Mouse (Mus musculus) small intestine, adult 2 months (tissue): ENCODE results near the gene Hsf4.

Source experiments
- CTCF ChIP-seq: fragments of 200-500 bp; IDR thresholded peaks from 2 replicates; pipeline ENCODE4 v1.5.1; 2012; ENCODE audit warnings: low read depth, mild to moderate bottlenecking, control low read depth, inconsistent platforms, low read length, moderate library complexity, mixed read lengths; ENCODE audit not compliant: insufficient replicate concordance, insufficient read length; ENCODE audit errors: extremely low read depth
- POLR2A ChIP-seq: fragments of 200-500 bp; IDR thresholded peaks from 2 replicates; pipeline ENCODE4 v1.6.1; 2012; ENCODE audit warnings: low read depth, mild to moderate bottlenecking, control low read depth, inconsistent platforms, low read length, moderate library complexity

DNA sequence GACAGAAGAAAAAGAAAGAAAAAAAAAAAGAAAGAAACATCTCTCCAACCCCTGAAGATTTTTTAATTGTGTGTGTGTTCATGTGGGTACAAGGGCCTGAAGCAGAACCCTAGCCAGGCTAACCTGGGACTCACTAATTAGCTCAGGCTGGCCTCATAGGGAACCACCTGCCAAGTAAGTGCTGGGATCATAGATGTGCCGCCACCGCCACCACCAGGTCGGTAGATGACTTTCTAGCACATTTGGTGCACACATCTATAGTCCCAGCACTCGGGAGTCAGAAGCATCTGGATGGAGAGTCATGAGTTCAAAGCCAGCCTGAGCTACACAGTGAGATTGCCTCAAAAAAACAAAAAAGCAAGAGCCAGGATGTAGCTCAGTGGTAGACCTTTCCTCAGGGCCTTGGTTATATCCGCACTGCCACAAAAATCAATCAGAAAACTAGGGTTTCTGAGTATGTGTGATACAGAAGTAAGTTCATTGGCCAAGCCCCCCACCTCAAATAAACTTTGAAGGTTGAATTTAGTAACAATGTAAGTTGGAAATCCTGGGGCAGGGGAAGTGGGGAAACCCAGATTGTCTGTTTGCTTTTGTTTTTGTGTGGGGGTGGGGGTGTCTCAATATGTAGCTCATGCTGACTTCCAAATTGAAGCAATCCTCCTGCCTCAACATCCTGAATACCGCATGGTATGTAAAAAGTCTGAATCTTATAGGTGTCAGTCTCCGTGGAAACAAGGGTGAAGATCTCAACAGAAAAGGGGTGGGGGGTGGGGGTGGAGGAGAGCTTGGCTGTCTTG is 12.1 kb upstream of the Hsf4 start:
- TF ChIP-seq POLR2A (no peak), CTCF (no peak)
